Mouse (Mus musculus): ENCODE data around the gene Pop4. TPM values are rescaled to one million over a fixed set of nuclear protein-coding genes. Genes with fewer than 3 reads are reported as not detected.

Gene Pop4
- polyA plus RNA-seq, 1 experiment from 2014 or later, result 56.8 TPM

DNA sequence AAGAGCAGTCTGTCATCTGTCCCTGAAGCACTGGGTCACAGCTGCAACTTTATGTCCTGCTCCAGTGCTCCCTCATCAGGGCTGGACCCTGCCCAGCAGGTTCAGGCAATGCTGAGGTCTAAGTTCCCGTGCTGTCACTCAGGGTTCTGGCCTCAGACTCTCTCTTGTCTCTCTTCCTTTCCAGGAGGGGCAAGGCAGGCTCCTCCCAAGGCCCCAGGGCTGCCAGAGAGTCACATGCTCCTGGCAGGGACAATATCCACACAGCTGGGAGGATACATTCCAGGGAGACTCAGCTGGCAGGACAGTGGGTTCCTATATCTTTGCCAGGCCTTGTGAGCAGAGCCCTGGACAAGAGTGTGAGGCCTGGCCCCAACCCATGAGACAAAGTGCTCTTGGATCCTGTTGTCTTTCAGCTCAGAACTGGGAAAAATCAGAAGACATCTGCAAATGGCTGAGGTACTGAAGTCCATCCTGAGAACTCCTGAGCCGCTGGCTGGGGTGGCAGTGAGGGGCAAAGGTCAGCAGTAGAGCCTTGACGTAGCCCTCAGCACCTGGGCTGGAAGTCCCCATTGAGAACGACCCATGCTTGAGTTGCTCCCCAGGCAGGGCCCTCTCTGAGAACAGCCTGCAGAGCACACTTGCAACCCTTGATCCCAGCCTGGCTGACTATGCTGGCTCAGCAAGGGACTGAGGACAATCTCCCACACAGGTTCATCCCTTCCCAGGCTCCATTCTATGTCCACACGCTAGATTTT, 53.6 kb downstream of the Pop4 start:
- DNase-seq (ENCODE audit: low spot score) (peak; percentile 18), ATAC-seq (ENCODE audit: low read depth) (no peak)
- H3K36me3 ChIP-seq (ENCODE audit: control insufficient read depth, insufficient read depth, low read length), result 0 out of 2 replicates have a peak, but pooled peaks cover 4% of the 10 kb centered on the region
- no peak overlapping the region for H3K4me3 ChIP-seq (ENCODE audit: low read depth, low read length)
- H3K4me1 ChIP-seq (ENCODE audit: control insufficient read depth, insufficient read depth, low read length), result no peaks in the 10 kb centered on the region
- H3K4me2 ChIP-seq (ENCODE audit: low read depth, low read length), result no peak overlapping the region
- H3K27me3 ChIP-seq (replicated peaks; ENCODE audit: control insufficient read depth, insufficient read depth, low read length), result no peaks in the 10 kb centered on the region
- H3K27ac ChIP-seq (replicated peaks; ENCODE audit: low read depth, low read length), result no peak overlapping the region
- 46% methylated on average over 4 of the region's 5 CpGs for WGBS
- no peak overlapping the region for H3K9ac ChIP-seq (ENCODE audit: low read depth, low read length)
- no peaks in the 10 kb centered on the region for H3K9me3 ChIP-seq (ENCODE audit: control insufficient read depth, low read length)

DNA sequence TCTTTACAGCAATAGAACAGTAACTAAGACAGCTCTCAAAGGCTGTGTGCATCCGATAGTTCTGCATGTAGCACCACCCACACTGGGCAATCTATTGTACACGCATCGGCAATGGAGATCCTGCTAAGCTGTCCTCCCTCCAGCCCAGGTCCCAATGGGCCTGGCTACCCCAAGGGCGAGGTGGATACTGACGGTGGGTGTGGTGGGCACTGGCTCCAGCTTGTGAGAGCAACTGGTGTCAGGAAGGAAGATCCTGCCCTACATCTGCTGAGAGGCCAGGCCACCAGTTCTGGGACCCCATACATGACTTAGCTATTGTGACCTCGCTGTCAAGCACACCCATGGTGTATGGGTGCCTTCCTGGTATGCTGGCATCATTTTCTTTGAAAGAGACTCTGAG, 55.5 kb downstream of the Pop4 start:
- no peaks in the 10 kb centered on the region for H3K27me3 ChIP-seq (replicated peaks; ENCODE audit: control insufficient read depth, insufficient read depth, low read length)
- 0 out of 2 replicates have a peak, but pooled peaks cover 4% of the 10 kb centered on the region for H3K36me3 ChIP-seq (ENCODE audit: control insufficient read depth, insufficient read depth, low read length)
- ATAC-seq (ENCODE audit: low read depth), result no peak
- no peak for DNase-seq (ENCODE audit: low spot score)
- H3K27ac ChIP-seq (replicated peaks; ENCODE audit: low read depth, low read length), result no peak overlapping the region
- no peak overlapping the region for H3K4me2 ChIP-seq (ENCODE audit: low read depth, low read length)
- H3K9ac ChIP-seq (ENCODE audit: low read depth, low read length), result no peak overlapping the region
- no peak overlapping the region for H3K4me3 ChIP-seq (ENCODE audit: low read depth, low read length)
- no peaks in the 10 kb centered on the region for H3K9me3 ChIP-seq (ENCODE audit: control insufficient read depth, low read length)
- 84% methylated on average over 6 of the region's 6 CpGs for WGBS
- no peaks in the 10 kb centered on the region for H3K4me1 ChIP-seq (ENCODE audit: control insufficient read depth, insufficient read depth, low read length)

DNA sequence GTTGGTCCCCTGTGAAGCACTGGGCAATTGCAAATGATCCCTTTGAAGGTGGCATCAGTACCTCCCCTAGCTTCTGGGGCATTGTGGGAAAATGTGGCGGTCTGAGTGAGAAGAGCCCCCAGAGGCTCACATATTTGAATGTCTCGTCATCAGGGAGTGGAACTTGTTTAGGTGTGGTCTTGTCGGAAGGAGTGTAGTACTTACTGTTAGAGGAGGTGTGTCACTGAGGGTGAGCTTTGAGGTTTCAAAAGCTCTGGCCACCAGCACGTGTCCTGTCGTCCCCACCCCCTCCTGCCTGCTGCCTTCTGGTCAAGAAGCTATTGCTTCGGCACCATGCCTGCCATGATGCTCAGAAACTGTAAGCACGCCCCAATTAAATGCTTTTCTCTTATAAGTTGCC, 55.9 kb downstream of the Pop4 start:
- WGBS, result 76% methylated on average over 7 of the region's 7 CpGs
- Histone ChIP-seq H3K9ac (ENCODE audit: low read depth, low read length) (no peak overlapping the region), H3K27me3 (replicated peaks; ENCODE audit: control insufficient read depth, insufficient read depth, low read length) (no peaks in the 10 kb centered on the region), H3K4me1 (ENCODE audit: control insufficient read depth, insufficient read depth, low read length) (no peaks in the 10 kb centered on the region), H3K4me3 (ENCODE audit: low read depth, low read length) (no peak overlapping the region), H3K9me3 (ENCODE audit: control insufficient read depth, low read length) (no peaks in the 10 kb centered on the region), H3K36me3 (ENCODE audit: control insufficient read depth, insufficient read depth, low read length) (0 out of 2 replicates have a peak, but pooled peaks cover 4% of the 10 kb centered on the region), H3K27ac (replicated peaks; ENCODE audit: low read depth, low read length) (no peak overlapping the region), H3K4me2 (ENCODE audit: low read depth, low read length) (no peak overlapping the region)
- ATAC-seq (ENCODE audit: low read depth), result no peak
- DNase-seq (ENCODE audit: low spot score), result no peak

DNA sequence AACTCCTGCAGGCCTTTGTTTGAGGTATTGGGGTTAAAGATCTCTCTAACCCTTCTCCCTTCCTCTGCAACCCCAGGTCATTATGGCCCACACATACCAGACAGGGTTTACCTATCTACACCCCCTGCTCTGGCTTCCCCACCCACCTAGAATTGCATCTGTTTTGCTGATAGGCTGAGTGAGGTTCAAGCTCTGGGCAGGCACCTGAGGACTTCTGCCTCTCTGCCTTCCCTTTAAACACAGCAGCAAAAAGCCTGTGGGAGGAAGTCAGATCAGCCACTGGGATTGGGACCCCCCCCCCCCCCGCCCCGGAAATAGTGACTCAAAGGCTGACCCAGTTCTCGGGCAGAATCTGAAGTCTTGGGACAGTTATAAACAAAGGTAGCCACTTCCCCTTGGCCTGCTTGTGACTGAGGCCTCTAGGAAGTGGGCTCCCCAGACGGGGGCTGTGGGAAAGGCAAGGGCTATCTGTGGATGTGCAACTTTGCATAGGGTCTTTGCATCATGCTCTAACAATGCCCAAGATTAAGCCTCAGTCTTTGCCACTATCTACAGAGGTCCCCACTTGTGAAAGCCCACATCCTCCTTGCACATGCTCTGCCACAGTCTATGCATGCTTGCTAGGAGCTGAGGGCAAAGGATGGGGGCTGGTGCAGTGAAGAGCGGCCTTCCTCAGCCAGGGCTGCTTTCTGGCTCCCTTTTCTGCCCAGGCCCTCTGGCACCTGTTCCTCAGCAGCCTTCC, 56.6 kb downstream of the Pop4 start:
- no peak overlapping the region for H3K9ac ChIP-seq (ENCODE audit: low read depth, low read length)
- H3K27me3 ChIP-seq (replicated peaks; ENCODE audit: control insufficient read depth, insufficient read depth, low read length), result no peaks in the 10 kb centered on the region
- WGBS, result 79% methylated on average over 5 of the region's 5 CpGs
- H3K36me3 ChIP-seq (ENCODE audit: control insufficient read depth, insufficient read depth, low read length), result no peaks in the 10 kb centered on the region
- no peaks in the 10 kb centered on the region for H3K4me1 ChIP-seq (ENCODE audit: control insufficient read depth, insufficient read depth, low read length)
- DNase-seq (ENCODE audit: low spot score) (no peak), ATAC-seq (ENCODE audit: low read depth) (no peak)
- H3K4me3 ChIP-seq (ENCODE audit: low read depth, low read length), result no peak overlapping the region
- H3K9me3 ChIP-seq (ENCODE audit: control insufficient read depth, low read length), result no peaks in the 10 kb centered on the region
- no peak overlapping the region for H3K27ac ChIP-seq (replicated peaks; ENCODE audit: low read depth, low read length)
- no peak overlapping the region for H3K4me2 ChIP-seq (ENCODE audit: low read depth, low read length)

DNA sequence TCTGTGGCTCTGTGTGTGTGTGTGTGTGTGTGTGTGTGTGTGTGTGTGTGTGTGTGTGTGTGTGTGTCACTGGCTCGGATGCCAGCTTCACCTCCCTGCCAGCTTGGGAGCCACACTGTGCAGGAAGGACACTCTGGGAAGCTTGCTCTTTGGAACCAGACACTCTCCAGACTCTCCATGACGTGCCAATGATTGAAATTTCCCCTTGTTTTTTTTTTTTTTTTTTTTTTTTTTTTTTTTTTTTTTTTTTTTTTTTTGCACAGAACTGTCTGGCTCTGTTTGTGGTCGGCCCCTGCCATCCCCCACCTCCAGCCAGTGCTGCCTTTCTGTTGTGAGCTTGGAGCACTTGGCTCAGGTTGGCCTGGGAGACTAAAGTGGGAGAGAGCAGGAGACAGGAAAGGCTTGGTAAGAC, 58.6 kb downstream of the Pop4 start:
- Histone ChIP-seq H3K36me3 (ENCODE audit: control insufficient read depth, insufficient read depth, low read length) (no peaks in the 10 kb centered on the region), H3K4me3 (ENCODE audit: low read depth, low read length) (no peak overlapping the region), H3K4me1 (ENCODE audit: control insufficient read depth, insufficient read depth, low read length) (no peaks in the 10 kb centered on the region), H3K4me2 (ENCODE audit: low read depth, low read length) (no peak overlapping the region), H3K27ac (replicated peaks; ENCODE audit: low read depth, low read length) (no peak overlapping the region), H3K27me3 (replicated peaks; ENCODE audit: control insufficient read depth, insufficient read depth, low read length) (no peaks in the 10 kb centered on the region), H3K9ac (ENCODE audit: low read depth, low read length) (no peak overlapping the region), H3K9me3 (ENCODE audit: control insufficient read depth, low read length) (no peaks in the 10 kb centered on the region)
- 0 out of 2 replicates have a peak, but pooled peaks have one; percentile 33 for ATAC-seq (ENCODE audit: low read depth)
- DNase-seq (ENCODE audit: low spot score), result no peak
- WGBS, result 11% methylated on average over 3 of the region's 3 CpGs

Other genes starting within 250 kb of the Pop4 start
- 42.0 and 42.1 TPM in 2 replicates for gene Uri1, start 247.9 kb downstream of the Pop4 start, polyA plus RNA-seq (2014; fragmentation: Nextera tagmentation; extraction: Ambion mirVana)
- 73.7 and 82.9 TPM in 2 replicates for gene Ccne1, start 163.9 kb downstream of the Pop4 start, polyA plus RNA-seq (2014; fragmentation: Nextera tagmentation; extraction: Ambion mirVana)
- 15.6 and 17.5 TPM in 2 replicates for gene 1600014C10Rik, start 88.2 kb downstream of the Pop4 start, polyA plus RNA-seq (2014; fragmentation: Nextera tagmentation; extraction: Ambion mirVana)
- gene Plekhf1, start 43.4 kb downstream of the Pop4 start, polyA plus RNA-seq (2014; fragmentation: Nextera tagmentation; extraction: Ambion mirVana), result 4.5 and 5.1 TPM in 2 replicates